Mouse (Mus musculus) kidney, adult 9 months (tissue): ENCODE measurements at regions not wholly inside any gene's neighbourhood (a gene's known extent, or its start where the extent isn't known, plus 50 kb on each side); places are given as distances from the start of the nearest gene placed in this dataset.
"Not testable (repeated sequence)": the region's sequence is repeated elsewhere in the genome, so short reads cannot be mapped to it uniquely, and the experiment has no call there.

ENCODE experiments used
- DNase-seq: peaks from one replicate; pipeline ENCODE4 v3.0.0; 2022

DNA sequence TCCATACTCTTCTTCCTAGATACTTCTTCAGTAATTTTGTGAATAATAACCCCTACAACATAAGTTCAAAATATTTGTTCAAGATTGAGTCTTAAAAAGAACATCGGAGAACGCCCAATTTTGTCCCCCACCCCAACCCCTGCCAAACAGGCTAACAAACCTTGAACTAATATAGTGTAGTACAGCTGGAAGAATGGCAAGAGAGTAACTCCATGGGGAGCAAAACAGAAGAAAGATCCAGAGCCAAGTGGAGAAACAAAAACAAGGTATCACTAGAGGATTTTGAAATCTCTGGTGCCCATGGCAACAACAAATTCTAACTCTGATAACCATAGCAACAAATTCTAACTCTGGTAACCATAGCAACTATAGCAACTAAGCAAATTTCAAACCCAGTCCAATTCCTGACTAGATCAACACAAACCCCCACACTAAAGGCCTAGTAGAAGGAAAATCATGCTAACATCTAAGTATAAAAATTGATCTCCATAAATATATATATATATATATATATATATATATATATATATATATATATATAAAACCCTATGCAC lies 74.2 kb upstream of the Magee2 start:
- DNase-seq: no peak

GRCm38 (mm10) chrX:104951587-104951986 lies 94.5 kb upstream of the Magee2 start:
- DNase-seq: no peak

- not testable (repeated sequence) for DNase-seq
Observed at GRCm38 (mm10) chrX:104952809-104953208, 95.7 kb upstream of the Magee2 start.

GRCm38 (mm10) chrX:104953391-104953790 lies 96.3 kb upstream of the Magee2 start:
- DNase-seq: not testable (repeated sequence)

DNA sequence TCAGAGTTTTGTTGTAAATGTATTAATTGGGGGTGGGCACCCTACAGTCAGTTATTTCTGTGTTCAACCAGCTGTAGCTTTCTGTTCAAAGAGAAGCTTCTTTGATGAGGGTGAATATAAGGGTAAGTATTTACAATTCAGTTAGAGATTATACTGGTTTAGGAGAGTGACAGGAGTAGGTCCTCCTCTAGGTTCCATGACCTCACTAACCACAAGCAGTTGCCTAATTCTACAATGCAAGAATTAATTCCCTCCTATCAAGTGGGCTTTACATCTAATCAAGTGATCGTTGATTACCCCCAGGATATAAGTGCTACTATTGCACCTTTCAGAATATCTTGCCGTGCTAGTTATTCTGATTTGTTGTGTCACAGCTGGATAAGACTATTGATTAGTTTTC lies 101.1 kb upstream of the Pbdc1 start:
- DNase-seq: no peak

DNA sequence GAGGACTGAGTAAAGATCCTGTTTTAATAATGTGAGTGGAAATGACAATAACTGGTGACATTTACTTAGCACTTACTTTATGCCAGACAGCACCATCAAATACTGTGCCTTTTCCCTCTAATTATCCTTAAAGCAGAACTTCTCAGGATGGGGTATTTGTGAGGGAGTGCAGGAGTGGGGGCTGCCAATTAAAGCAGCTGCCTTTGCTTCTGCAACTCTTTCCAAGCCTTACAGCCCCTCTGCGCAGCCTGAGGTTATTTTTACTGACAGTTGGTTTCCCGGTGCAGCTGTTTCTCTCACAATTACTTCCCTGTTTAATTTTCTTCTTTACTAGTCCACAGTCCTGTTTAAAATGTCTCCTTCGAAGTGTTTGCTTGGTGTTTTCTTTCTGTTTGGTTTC lies 76.3 kb upstream of the Pbdc1 start:
- DNase-seq: no peak

DNA sequence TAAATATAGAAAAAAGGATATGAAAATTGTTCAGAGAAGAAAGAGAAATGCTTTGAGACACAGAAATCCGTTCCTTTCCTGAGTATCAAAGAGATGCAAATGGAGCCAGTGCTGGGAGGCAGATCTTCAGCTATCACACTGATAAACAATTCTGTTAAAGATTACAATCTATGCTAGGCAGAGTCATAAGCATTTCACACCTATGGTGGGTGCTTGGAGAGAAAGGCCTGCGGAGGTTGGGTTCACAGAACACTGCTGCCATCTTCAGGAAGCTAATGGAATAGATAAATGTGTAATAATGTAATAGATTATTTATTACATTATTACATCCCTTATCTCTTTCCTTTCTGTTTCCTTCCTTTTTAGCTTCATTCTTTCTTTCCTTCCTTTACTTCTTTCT lies 73.1 kb upstream of the Pbdc1 start:
- peak; percentile 9 for DNase-seq
